Mouse (Mus musculus): ENCODE measurements around the gene Il16.

Gene Il16

GRCm38 (mm10) chr7:83641163-83641562 lies 104.4 kb downstream of the Il16 start:
- no peak for DNase-seq

DNA sequence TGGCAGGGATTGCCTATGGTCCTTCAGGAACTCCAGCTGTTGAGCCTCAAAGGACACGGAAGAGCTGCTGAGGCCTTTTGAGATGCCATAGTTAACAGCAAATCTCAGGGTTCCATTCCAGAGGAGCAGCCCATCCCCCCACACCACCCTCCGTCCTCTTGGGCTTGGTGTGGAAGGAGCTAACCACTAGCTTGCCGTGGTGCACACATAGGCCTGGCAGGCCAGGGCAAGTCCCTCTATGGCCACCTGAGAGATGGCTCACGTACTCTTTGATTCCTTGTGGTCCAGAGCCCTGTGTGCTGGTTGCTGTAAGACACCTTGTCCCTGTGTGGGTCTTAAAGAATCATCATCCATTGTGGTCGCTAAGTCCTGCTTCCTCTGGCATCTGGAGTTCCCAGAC lies 104.9 kb downstream of the Il16 start:
- no peak for DNase-seq

DNA sequence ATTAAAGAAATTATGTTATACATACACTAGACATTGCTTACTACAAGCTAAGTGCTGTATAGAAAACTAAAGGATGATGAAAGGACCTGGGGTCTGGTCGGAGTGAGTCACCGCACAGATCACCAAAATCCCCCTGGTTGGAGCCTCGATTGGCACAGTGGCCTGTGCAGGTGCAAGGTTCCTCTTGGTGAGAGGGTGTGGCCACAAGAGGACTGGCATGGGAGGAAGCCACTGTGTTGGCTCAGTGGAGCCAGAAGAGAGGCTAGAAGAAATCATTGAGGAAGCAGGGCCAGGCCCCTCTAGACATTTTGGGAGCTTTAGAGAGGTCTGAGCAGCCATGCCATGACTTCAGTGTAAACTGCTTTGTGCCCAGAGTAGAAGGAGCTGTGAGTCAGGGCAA lies 106.4 kb downstream of the Il16 start:
- DNase-seq: no peak

GRCm38 (mm10) chr7:83637781-83638583 lies 107.5 kb downstream of the Il16 start:
- DNase-seq: peak; percentile 86

- no peak for DNase-seq
Measured at GRCm38 (mm10) chr7:83636425-83636824, 109.1 kb downstream of the Il16 start.

DNA sequence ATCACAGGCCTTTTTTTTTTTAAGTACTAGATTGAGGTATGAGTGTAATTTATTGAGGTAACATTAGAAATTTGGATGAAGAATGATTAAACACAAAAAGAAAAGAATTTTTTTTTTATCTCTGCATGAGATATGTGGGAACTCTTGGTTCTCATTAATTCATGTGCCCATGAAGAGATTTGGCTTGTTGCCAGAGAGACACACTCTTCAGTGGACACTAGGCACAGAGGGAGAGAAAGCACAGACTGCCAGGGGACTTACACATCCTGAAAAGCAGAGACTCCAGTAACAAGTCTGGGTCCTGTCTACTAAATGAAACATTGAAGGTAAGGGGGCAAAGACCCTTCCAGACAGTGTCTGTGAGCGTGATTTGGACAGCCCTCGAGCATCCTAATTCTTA lies 109.8 kb downstream of the Il16 start:
- no peak for DNase-seq

DNA sequence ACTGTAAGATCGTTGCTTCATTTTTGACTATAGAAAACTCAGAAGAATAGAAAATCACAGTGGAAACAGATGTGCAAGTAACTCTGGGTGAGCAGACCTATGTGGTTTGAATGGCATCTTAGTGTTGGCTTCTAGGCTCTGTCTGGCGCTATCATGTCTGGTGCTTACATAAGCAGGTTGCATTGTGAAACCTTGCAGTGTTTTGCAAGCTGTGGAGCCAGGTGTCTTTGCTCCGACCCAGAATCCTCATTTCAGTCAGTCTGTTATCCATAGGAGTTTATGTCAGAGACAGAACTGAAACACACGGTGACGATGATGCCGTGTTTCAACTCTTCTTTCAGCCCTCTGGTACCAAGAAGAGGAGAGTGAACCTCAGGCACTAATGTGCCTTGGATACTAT lies 111.7 kb downstream of the Il16 start:
- peak; percentile 58 for DNase-seq

DNA sequence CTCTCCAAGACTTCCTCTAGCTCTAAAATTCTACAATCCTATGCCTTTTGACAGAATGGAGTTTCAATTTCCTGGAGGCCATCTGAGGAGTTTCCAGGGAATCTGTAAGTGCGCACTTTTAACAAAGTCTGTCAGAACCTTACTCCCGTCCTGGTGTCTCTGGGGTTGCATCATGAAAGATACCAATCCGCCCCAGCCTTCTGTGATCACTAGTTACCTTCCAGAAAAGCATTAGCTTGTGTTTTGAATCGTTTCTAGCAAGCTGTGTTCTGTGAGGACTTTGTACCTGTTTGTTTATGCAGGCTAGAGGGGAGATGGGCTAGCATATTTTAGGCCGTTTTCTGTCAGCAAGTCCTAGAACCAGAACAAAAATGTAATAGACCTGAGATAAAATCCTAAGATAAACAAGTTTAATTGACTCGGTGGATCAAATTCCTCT lies 112.8 kb downstream of the Il16 start:
- peak; percentile 55 for DNase-seq

- DNase-seq: peak; percentile 98
Measured at GRCm38 (mm10) chr7:83631828-83632681, 113.5 kb downstream of the Il16 start, which contains the start of gene Stard5. Gene Stard5, plus strand, starts transcription at chr7:83631959.

- no peak for DNase-seq
Measured at GRCm38 (mm10) chr7:83631073-83631827, 114.3 kb downstream of the Il16 start.

DNA sequence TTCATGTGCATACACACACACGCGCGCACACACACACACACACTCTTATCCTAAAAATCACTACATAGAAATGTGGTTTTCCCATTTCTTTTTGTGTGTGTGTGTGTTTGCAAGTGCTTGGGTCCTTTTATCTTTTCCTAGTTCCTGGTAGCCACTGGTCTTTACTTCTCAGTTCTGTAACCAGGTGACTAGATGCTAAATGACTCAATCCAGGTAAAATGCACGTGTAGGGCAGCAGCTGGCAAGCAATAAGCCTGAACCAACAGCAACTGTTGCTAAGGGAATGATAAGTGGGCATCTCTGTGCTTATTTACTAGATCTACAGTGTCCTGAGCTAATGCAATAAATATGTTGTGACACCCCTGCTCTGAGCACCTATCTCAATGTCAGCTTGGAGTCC lies 118.2 kb downstream of the Il16 start:
- DNase-seq: no peak

DNA sequence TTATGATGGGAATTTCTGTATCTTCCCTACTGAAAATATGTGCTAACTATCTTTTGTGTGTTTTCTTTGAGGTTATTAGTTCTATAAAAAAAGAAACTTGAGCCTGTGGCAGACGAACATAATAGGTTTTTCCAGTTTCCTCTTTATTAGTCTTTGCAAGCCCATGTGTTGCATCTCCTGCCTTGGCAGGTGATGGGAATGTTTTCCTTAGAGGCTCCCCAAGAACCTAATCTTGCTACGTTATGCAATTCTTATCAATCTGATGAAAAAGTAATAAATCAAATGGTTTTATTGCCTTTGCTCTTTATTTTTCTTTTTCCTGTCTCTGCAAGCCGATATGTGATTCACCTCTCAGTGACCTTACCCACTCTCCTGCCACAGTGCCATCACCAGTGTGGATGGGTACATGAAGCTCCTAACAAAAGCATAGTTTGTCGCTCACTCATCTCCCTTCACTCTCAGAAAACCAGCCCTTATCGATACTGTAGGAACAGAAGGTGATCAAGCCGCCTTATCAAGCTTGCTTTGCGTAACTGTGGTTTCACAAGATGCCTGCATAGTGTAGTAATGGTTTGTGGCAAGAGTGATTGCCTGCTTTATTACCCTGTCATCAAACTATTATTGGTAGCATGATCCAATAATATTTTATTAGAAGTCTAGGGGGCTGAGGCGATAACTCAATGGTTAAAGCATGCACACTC lies 118.8 kb downstream of the Il16 start:
- no peak for DNase-seq

DNA sequence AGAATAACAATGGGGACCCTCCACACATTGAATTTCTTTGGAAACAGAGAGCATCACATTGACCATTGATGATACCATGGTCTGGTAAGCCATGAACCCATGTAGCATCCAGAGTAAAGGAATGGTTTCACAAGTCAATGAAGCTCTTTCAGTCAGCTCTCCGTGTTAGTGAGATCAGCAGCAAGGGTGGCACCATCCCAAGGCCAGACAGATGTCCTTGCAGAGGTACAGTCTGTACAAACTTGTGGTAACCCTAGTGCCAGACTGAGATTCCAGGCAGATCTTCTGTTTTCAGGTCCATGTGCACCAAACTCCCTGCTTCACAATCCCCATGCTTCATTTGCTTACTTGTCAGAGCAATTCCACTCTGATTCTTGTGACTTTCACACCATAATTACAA lies 121.5 kb downstream of the Il16 start:
- no peak for DNase-seq

DNA sequence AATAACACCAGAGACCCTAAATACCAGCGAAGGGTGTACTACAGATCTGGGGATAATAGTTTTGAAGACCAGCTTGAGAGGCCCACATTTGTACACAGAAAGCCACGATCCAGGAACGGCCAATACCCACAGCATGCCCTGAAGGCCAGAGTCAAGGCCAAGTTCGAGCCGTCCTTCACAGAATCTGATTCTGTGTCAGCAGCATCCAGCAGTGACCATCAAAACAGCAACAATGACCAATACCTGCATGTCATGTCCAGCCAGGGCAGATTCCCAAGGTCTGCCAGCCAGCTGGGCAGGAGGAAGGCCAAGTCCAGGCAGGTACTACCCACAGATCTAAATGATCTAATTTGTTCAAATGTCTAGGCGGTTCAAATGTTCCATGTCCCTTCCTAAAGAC lies 122.9 kb downstream of the Il16 start:
- no peak for DNase-seq

DNA sequence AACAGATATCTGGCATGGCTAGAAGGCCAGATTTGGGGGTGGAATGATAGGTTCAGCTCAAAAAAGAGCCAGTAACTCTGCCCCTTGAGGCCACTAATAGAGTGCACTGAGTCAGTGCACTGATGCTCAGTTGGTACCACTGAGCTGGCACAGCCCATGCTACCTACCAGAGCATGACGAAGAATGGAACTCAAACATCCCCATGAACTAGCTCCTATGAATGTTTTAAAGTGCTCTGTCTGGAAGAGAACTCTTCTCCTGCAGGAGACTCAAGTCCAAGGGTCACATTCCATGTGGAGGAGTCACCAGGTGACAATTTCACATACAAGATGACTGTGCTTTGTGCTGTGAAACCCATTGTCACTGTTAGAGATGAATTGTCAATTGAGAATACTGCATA lies 126.8 kb downstream of the Il16 start:
- DNase-seq: peak; percentile 71

- no peak for DNase-seq
Measured at GRCm38 (mm10) chr7:83616268-83616667, 129.3 kb downstream of the Il16 start.

DNA sequence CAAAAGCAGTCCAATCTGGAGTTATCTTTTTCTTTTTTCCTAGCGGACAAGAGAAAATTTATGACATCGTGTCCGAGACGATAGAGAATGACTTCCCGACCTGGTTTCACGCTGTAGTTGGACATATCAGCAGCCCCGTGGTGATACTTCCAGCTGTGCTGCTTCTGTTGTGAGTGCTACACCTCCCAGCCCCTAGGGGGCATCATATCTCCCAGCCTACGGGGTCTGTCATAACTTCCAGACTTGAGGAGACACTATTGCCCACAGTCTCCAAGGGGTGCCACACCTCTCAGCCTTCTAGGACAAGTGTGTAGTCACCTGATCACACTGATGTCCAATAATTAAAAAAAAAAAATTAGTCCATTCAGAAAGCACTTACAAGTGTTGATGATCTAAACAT lies 129.7 kb downstream of the Il16 start:
- no peak for DNase-seq

GRCm38 (mm10) chr7:83615272-83615671 lies 130.3 kb downstream of the Il16 start:
- DNase-seq: no peak

- DNase-seq: peak; percentile 74
Measured at GRCm38 (mm10) chr7:83611886-83612285, 133.6 kb downstream of the Il16 start.

DNA sequence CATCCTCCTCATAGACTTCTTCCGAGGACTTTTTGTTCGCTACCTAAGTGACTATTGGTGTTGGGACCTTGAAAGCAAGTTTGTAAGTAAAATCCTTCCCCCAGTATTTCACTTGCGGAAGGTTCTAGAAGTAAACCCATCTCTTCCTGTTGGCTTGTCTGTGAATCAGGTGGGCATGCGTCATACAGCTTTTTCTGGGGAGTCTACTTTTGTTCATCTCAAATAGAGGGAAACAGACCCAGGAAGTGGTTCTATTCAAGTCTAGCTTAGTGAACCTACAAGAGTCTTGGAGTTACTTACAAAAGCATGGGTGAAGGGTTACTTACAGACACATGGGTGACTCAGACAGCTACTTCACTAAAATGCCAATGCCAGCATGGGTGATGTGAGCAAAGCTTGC lies 135.6 kb downstream of the Il16 start:
- no peak for DNase-seq

DNA sequence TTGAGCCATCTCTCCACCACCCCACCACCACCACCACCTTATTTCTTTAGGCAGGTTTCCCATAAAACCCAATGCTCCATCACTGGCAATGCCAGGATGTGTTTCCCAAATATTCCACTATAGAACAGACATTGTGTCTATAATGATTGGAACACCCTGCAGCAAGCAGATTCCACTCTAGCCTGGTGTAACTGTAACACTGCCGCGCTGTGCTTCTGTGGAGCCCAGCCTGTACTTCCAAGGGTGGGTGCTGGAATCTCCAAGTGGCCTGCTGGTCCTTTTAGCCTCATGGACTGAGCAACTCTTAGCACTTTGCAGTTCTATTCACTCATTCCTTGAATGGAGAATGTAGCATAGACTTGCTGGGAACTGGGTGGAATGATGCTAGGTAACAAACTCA lies 138.7 kb downstream of the Il16 start:
- no peak for DNase-seq

DNA sequence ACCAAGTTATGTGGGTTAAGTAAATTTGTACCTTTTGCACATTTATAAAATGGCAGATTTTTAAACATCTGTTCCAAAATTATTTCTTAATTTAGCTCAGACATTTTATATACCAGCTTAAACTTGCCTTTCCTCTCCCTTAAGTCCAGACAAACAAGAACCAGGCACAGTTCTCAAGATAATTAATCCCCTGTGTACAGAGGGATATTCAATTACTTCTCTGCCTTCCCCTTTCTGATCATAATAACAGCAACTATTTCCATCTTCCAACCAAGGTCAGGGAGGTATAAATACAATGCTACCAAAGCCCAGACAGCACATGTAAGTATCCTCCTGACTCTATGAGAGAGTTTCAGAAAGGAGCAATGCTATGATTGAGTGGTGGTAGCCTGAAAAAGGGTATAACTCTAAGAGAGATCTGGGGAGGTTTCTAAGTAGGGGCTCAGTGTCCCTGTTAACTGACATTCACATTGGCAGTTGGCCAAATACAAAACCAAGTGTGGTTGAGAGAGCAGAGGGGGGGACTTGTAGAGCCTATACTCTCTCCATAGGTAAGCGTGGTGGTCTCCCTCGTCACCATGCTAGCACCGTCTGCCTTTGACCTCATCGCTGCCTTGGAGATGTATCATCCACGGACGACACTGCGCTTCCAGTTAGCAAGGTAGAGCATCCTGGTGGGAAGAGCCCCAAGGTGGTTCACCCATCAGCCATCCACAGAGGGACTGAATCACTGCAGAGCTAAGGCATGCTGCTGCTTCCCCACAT lies 141.2 kb downstream of the Il16 start:
- DNase-seq: no peak

All from kidney, adult 9 months (tissue).